Mouse (Mus musculus): ENCODE results near the gene Dand5.

DNA sequence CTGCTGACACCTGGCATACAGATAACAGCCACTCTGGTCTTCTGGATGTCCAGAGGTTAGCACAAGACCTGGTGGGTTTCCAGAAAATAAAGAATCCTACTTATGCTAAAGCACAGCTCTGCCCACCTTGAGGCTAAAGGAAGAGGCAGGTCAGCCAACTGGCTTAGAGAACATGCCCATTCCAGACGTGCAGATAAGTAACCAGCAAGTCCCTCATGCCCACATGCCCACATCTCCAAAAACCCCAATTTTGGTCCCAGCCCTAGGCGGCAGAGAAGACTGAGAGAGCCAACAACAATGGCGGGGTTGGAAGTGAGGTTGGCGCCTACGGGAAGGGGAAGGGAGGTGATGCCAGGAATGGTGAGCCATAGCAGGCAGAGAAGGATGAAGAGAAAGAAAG is 33.3 kb downstream of the Dand5 start:
- TF ChIP-seq CTCF (IDR thresholded peaks at IDR 0.05; ENCODE audit: extremely low read depth, insufficient read depth, insufficient read length, insufficient replicate concordance) = no peak
- no peak for TF ChIP-seq POLR2A (IDR thresholded peaks at IDR 0.05; ENCODE audit: low read depth, low read length)

Data from spleen, adult 2 months (tissue).